In the genomic region with DNA sequence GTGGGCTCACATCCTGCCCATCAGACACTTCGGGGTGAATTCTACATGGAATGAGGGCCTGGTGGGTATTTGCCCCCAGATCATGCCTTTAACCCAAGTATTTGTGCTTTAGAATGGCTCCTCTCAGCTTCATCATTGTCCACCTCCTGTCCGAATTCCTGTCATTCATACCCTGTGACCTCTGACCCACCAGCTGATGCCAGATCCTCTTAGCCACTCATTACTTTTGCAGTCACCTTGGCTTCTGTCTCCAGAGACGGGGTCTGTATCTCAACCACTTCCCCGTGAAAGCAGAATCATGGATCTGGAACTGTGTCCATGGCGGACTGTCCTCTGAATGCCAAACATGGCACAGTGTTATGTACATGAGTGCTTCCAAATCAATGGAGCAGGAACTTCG, we compare ENCODE assay signal across 23 mouse cellular contexts.
"Had no signal": no experiment of that assay in that cellular context is flagged by ENCODE, and none has a peak within 500 bp of the region (broad histone marks: within the 10 kb centered on the region; RNA-seq: fewer than 3 reads in every experiment).

No protein-coding gene starts in this region.

- ATAC-seq: hindbrain, embryonic 16.5 days; inflammation-experienced regulatory T-cells, adult 6 months; intestine, embryonic 15.5 days; intestine, postnatal 0 days had no signal

- H3K4me3 ChIP-seq: gastrocnemius, adult 2 months; heart, adult 2 months; heart, embryonic 10.5 days; heart, embryonic 12.5 days; intestine, embryonic 15.5 days; layer of hippocampus, adult 2 months; left cerebral cortex, adult 2 months; limb, embryonic 10.5 days; limb, embryonic 12.5 days; liver, embryonic 13.5 days had no signal

- H3K27me3 ChIP-seq: heart, embryonic 12.5 days; intestine, embryonic 15.5 days; limb, embryonic 12.5 days; liver, embryonic 13.5 days had no signal

- DNase-seq: gastrocnemius, adult 2 months; gastrocnemius, postnatal 10 days; gastrocnemius, postnatal 25 days; heart, adult 2 months; heart, postnatal 10 days; heart, postnatal 4 days; kidney, adult 18-20 months; kidney, adult 8-10 months; kidney, postnatal 25 days; liver; liver, embryonic 13.5 days had no signal

- H3K27ac ChIP-seq: gastrocnemius, adult 2 months; heart, adult 2 months; heart, embryonic 10.5 days; hindbrain, embryonic 14.5 days; intestine, embryonic 15.5 days; layer of hippocampus, adult 2 months; left cerebral cortex, adult 2 months; limb, embryonic 10.5 days; limb, embryonic 12.5 days; liver, embryonic 13.5 days had no signal

- H3K36me3 ChIP-seq: heart, embryonic 10.5 days; heart, embryonic 12.5 days; intestine, embryonic 15.5 days; limb, embryonic 10.5 days; limb, embryonic 12.5 days; liver, embryonic 13.5 days had no signal

- H3K4me1 ChIP-seq: liver, embryonic 13.5 days had no signal

- H3K9ac ChIP-seq: heart, embryonic 12.5 days; hindbrain, embryonic 14.5 days; intestine, embryonic 15.5 days; limb, embryonic 12.5 days; liver, embryonic 13.5 days had no signal

- H3K9me3 ChIP-seq: heart, embryonic 10.5 days; heart, embryonic 12.5 days; intestine, embryonic 15.5 days; limb, embryonic 10.5 days; limb, embryonic 12.5 days; liver, embryonic 13.5 days had no signal

- H3K4me2 ChIP-seq: heart, embryonic 12.5 days; hindbrain, embryonic 14.5 days; intestine, embryonic 15.5 days; limb, embryonic 12.5 days; liver, embryonic 11.5 days; liver, embryonic 13.5 days had no signal
